8 mouse cellular contexts compared by ENCODE assay signal in genomic region chr19:44266824-44267498, GRCm38 (mm10). TPM values are rescaled to one million over a fixed set of nuclear protein-coding genes. Genes with fewer than 3 reads are reported as not detected.
DNase-seq lines count a peak whose midpoint lies in the region; ATAC-seq lines count a peak whose summit lies in the region.

No protein-coding gene starts in this region.

- H3K9me3 ChIP-seq in intestine, embryonic 15.5 days: no peaks in the 10 kb centered on the region

- intact Hi-C loops in left cerebral cortex, postnatal 25 days (cut with DNase I): loop anchor here (1.0 kb wide), 1 partner anchor 27 kb away; no protein-coding TSS in a partner anchor

- H3K9ac ChIP-seq in intestine, embryonic 15.5 days: peak overlapping the region; percentile 68

- peak; percentile 99 for ATAC-seq in intestine, embryonic 15.5 days

- H3K27ac ChIP-seq in intestine, embryonic 15.5 days: peak overlapping the region; percentile 97

- peak; percentile 80 to 82 for DNase-seq in adrenal gland, adult 18-20 months (ENCODE audit: low spot score in 2 of 2)
- DNase-seq in embryo, embryonic 11 days: peak; percentile 97
- DNase-seq in gastrocnemius, postnatal 25 days: peak; percentile 87
- DNase-seq in left cerebral cortex, postnatal 25 days (ENCODE audit: low spot score in 2 of 2): peak; percentile 87 to 93
- peak; percentile 94 for DNase-seq in mesoderm, embryonic 11.5 days (ENCODE audit: low read depth, low spot score)
- peak; percentile 76 for DNase-seq in right cerebral cortex, postnatal 4 days
- peak; percentile 95 for DNase-seq in yolk sac, embryonic 10.5 days (ENCODE audit: low spot score)

- H3K4me1 ChIP-seq in intestine, embryonic 15.5 days (replicated peaks): peaks cover 6% of the 10 kb centered on the region; the same call in 1 of the 2 replicates

- peak overlapping the region; percentile 51 for H3K4me3 ChIP-seq in intestine, embryonic 15.5 days (replicated peaks)

- WGBS in intestine, embryonic 15.5 days: under 1% methylated on average over 43 of the region's 43 CpGs

- H3K27me3 ChIP-seq in intestine, embryonic 15.5 days (replicated peaks): no peaks in the 10 kb centered on the region

- H3K36me3 ChIP-seq in intestine, embryonic 15.5 days: no peaks in the 10 kb centered on the region

- peak overlapping the region; percentile 84 for H3K4me2 ChIP-seq in intestine, embryonic 15.5 days (replicated peaks)

RNA-seq across cellular contexts. Expression of gene Scd2, which starts 26.5 kb away (rescaled TPM):
- total RNA-seq in adrenal gland, adult 18-20 months (2021): 100 to 1,000 TPM; 836 to 847 TPM
- 10 to 100 TPM; 11.8 to 12.5 TPM for total RNA-seq in gastrocnemius, postnatal 25 days (2021)
- 417 and 432 TPM in 2 replicates for polyA plus RNA-seq in intestine, embryonic 15.5 days (2015; fragmentation: Nextera tagmentation; extraction: Ambion mirVana)
- total RNA-seq in left cerebral cortex, postnatal 25 days (2021): 100 to 1,000 TPM; 585 to 640 TPM

Comparison
In these comparisons a context has a peak if more than half of its experiments do, and no peak if none do; other contexts are left out.
1. Peak in every context shown above with its lines: DNase-seq, ATAC-seq, H3K4me3 ChIP-seq and H3K27ac ChIP-seq.
2. RNA of gene Scd2, which starts 26.5 kb away (total RNA-seq): 836 to 847 TPM in adrenal gland, adult 18-20 months and 585 to 640 TPM in left cerebral cortex, postnatal 25 days; 11.8 to 12.5 TPM in gastrocnemius, postnatal 25 days; every median in the first group is over 10 times any median in the second.